Mouse (Mus musculus): ENCODE results near the gene Nusap1.

GRCm38 (mm10) chr2:119602488-119602887, 15.6 kb upstream of the Nusap1 start:
- TF ChIP-seq CTCF (IDR thresholded peaks at IDR 0.05; ENCODE audit: low read depth, low read length) (no peak), POLR2AphosphoS5 (IDR thresholded peaks at IDR 0.05; ENCODE audit: insufficient replicate concordance, low read depth, low read length) (no peak), GATA1 (IDR thresholded peaks at IDR 0.05; ENCODE audit: borderline replicate concordance, low read length) (no peak), TAL1 (conservative IDR thresholded peaks at IDR 0.05; ENCODE audit: low read depth, low read length) (no peak)

All from G1E (cell line).